Mouse (Mus musculus) lung, embryonic 16.5 days (tissue): ENCODE results near the gene Plin3. TPM values are rescaled to one million over a fixed set of nuclear protein-coding genes. Genes with fewer than 3 reads are reported as not detected.
A peak's percentile ranks its signal among the peaks of the same experiment; 100 is the strongest.

ENCODE experiments used
- ATAC-seq: fragments of 200-750 bp; cut with Nextera tagmentation; 2 replicates; pipeline ENCODE4 v1.8.0; 2017; ENCODE audit warnings: low read depth, mild to moderate bottlenecking, moderate library complexity
- H3K27ac ChIP-seq: fragments of 300-500 bp; sonication (generic); 2 replicates; pipeline ENCODE4 v1.5.1; 2014; ENCODE audit warnings: mild to moderate bottlenecking, control low read depth, low read length
- H3K27me3 ChIP-seq: fragments of 300-500 bp; sonication (generic); 2 replicates; pipeline ENCODE4 v1.6.1; 2014; ENCODE audit warnings: low read depth, low read length, mixed read lengths; ENCODE audit not compliant: control insufficient read depth, insufficient read depth
- H3K36me3 ChIP-seq: fragments of 300-500 bp; sonication (generic); 2 replicates; pipeline ENCODE4 v1.6.1; 2014; ENCODE audit warnings: low read length; ENCODE audit not compliant: control insufficient read depth, insufficient read depth
- H3K4me1 ChIP-seq: fragments of 300-500 bp; sonication (generic); replicated peaks from 2 replicates; pipeline ENCODE4 v1.6.1; 2014; ENCODE audit warnings: low read length, mixed read lengths; ENCODE audit not compliant: control insufficient read depth, insufficient read depth
- H3K4me2 ChIP-seq: fragments of 300-500 bp; sonication (generic); 2 replicates; pipeline ENCODE4 v1.6.1; 2014; ENCODE audit warnings: low read depth, low read length, control low read depth
- H3K4me3 ChIP-seq: fragments of 300-500 bp; sonication (generic); 2 replicates; pipeline ENCODE4 v1.5.1; 2014; ENCODE audit warnings: mild to moderate bottlenecking, low read length, control low read depth
- H3K9ac ChIP-seq: fragments of 300-500 bp; sonication (generic); 2 replicates; pipeline ENCODE4 v1.6.1; 2014; ENCODE audit warnings: low read length, control low read depth
- H3K9me3 ChIP-seq: fragments of 300-500 bp; sonication (generic); 2 replicates; pipeline ENCODE4 v1.6.1; 2016; ENCODE audit warnings: low read length; ENCODE audit not compliant: control insufficient read depth
- WGBS: fragments of 180-500 bp; shearing (Covaris S2); extraction: QIAGEN DNeasy Blood & Tissue Kit; methylation state at CpG from one replicate; pipeline ENCODE4 v1.1.7; 2014; 5-methylcytosine and 5-hydroxymethylcytosine counted together
- polyA plus RNA-seq: library from polyadenylated mRNA; unstranded; fragments of >200 nt; fragmentation: Nextera tagmentation; extraction: Ambion mirVana; gene quantifications from 2 replicates; pipeline ENCODE4 v1.2.1, GENCODE M21; 2015

Gene Plin3
- polyA plus RNA-seq, result 87.5 and 90.2 TPM in 2 replicates

GRCm38 (mm10) chr17:56292531-56293222 lies at the start of gene Plin3:
Gene Plin3 (minus strand): TSS chr17:56292873.
- no peak within 1 kb of the TSS for H3K4me2 ChIP-seq
- no peak within 1 kb of the TSS for H3K4me3 ChIP-seq
- ATAC-seq, result no peak
- no peaks in the 10 kb centered on the region for H3K27me3 ChIP-seq
- 88% methylated on average over 4 of the region's 4 CpGs for WGBS
- H3K9me3 ChIP-seq, result no peaks in the 10 kb centered on the region
- no peaks in the 10 kb centered on the region for H3K36me3 ChIP-seq
- H3K27ac ChIP-seq, result peak within 1 kb of the TSS; percentile 97
- H3K4me1 ChIP-seq, result peaks cover 25% of the 10 kb centered on the region
- no peak within 1 kb of the TSS; the same call in 1 of the 2 replicates for H3K9ac ChIP-seq

GRCm38 (mm10) chr17:56340717-56341116 lies 48.0 kb upstream of the Plin3 start:
- no peak overlapping the region for H3K4me2 ChIP-seq
- no peaks in the 10 kb centered on the region for H3K4me1 ChIP-seq
- no peak for ATAC-seq
- no peaks in the 10 kb centered on the region for H3K9me3 ChIP-seq
- no peaks in the 10 kb centered on the region for H3K27me3 ChIP-seq
- H3K36me3 ChIP-seq, result no peaks in the 10 kb centered on the region
- no peak overlapping the region for H3K9ac ChIP-seq
- H3K4me3 ChIP-seq, result no peak overlapping the region
- no peak overlapping the region for H3K27ac ChIP-seq

GRCm38 (mm10) chr17:56338909-56339308 lies 46.2 kb upstream of the Plin3 start:
- H3K9ac ChIP-seq, result no peak overlapping the region
- H3K4me2 ChIP-seq, result no peak overlapping the region
- H3K4me1 ChIP-seq, result no peaks in the 10 kb centered on the region
- no peak for ATAC-seq
- H3K36me3 ChIP-seq, result no peaks in the 10 kb centered on the region
- no peak overlapping the region for H3K27ac ChIP-seq
- no peaks in the 10 kb centered on the region for H3K27me3 ChIP-seq
- no peaks in the 10 kb centered on the region for H3K9me3 ChIP-seq
- 57% methylated on average over 4 of the region's 4 CpGs for whole genome bisulfite sequencing
- H3K4me3 ChIP-seq, result no peak overlapping the region

- Histone ChIP-seq H3K27ac (no peak overlapping the region), H3K36me3 (no peaks in the 10 kb centered on the region), H3K4me3 (no peak overlapping the region), H3K9ac (no peak overlapping the region), H3K4me2 (no peak overlapping the region), H3K4me1 (no peaks in the 10 kb centered on the region), H3K9me3 (no peaks in the 10 kb centered on the region), H3K27me3 (no peaks in the 10 kb centered on the region)
- ATAC-seq, result no peak
- 88% methylated on average over 6 of the region's 6 CpGs for WGBS
Observed at GRCm38 (mm10) chr17:56337791-56338190, 45.1 kb upstream of the Plin3 start.

GRCm38 (mm10) chr17:56337190-56337589 lies 44.5 kb upstream of the Plin3 start:
- no peaks in the 10 kb centered on the region for H3K4me1 ChIP-seq
- WGBS, result 43% methylated on average over 4 of the region's 4 CpGs
- no peaks in the 10 kb centered on the region for H3K9me3 ChIP-seq
- no peaks in the 10 kb centered on the region for H3K36me3 ChIP-seq
- no peak overlapping the region for H3K4me3 ChIP-seq
- no peak overlapping the region for H3K27ac ChIP-seq
- no peak overlapping the region for H3K9ac ChIP-seq
- H3K4me2 ChIP-seq, result no peak overlapping the region
- no peak for ATAC-seq
- H3K27me3 ChIP-seq, result no peaks in the 10 kb centered on the region

- WGBS, result 42% methylated on average over 8 of the region's 8 CpGs
- Histone ChIP-seq H3K27me3 (no peaks in the 10 kb centered on the region), H3K4me2 (no peak overlapping the region), H3K9ac (no peak overlapping the region), H3K9me3 (no peaks in the 10 kb centered on the region), H3K4me3 (no peak overlapping the region), H3K36me3 (no peaks in the 10 kb centered on the region), H3K27ac (no peak overlapping the region), H3K4me1 (peaks cover under 1% of the 10 kb centered on the region; the same call in 1 of the 2 replicates)
- ATAC-seq, result no peak
Observed at GRCm38 (mm10) chr17:56332987-56333386, 40.3 kb upstream of the Plin3 start.

- Histone ChIP-seq H3K4me1 (peaks cover 12% of the 10 kb centered on the region), H3K36me3 (no peaks in the 10 kb centered on the region), H3K4me3 (no peak overlapping the region), H3K27me3 (no peaks in the 10 kb centered on the region), H3K4me2 (no peak overlapping the region), H3K27ac (no peak overlapping the region), H3K9me3 (no peaks in the 10 kb centered on the region), H3K9ac (0 out of 2 replicates have a peak overlapping the region, but pooled peaks have one; percentile 22)
- ATAC-seq, result no peak
Observed at GRCm38 (mm10) chr17:56331256-56331655, 38.6 kb upstream of the Plin3 start.

- ATAC-seq, result no peak
- Histone ChIP-seq H3K4me2 (no peak overlapping the region), H3K4me3 (no peak overlapping the region), H3K27ac (no peak overlapping the region), H3K9me3 (no peaks in the 10 kb centered on the region), H3K27me3 (no peaks in the 10 kb centered on the region), H3K9ac (no peak overlapping the region), H3K4me1 (peaks cover 12% of the 10 kb centered on the region), H3K36me3 (no peaks in the 10 kb centered on the region)
- 71% methylated on average over 3 of the region's 3 CpGs for WGBS
Observed at GRCm38 (mm10) chr17:56330345-56330744, 37.7 kb upstream of the Plin3 start.

GRCm38 (mm10) chr17:56329267-56329666 lies 36.6 kb upstream of the Plin3 start:
- Histone ChIP-seq H3K4me3 (no peak overlapping the region), H3K9ac (no peak overlapping the region), H3K27ac (no peak overlapping the region), H3K36me3 (no peaks in the 10 kb centered on the region), H3K4me1 (peaks cover 12% of the 10 kb centered on the region), H3K27me3 (no peaks in the 10 kb centered on the region), H3K9me3 (no peaks in the 10 kb centered on the region), H3K4me2 (no peak overlapping the region)
- ATAC-seq, result no peak
